Mouse (Mus musculus): ENCODE measurements around the gene Gm5475. TPM values are rescaled to one million over a fixed set of nuclear protein-coding genes. Genes with fewer than 3 reads are reported as not detected.

The Gm5475 gene
- polyA plus RNA-seq, 1 experiment from 2014 or later: 0.10 TPM

Other genes starting within 250 kb of the Gm5475 start
- 62.9 and 65.3 TPM in 2 replicates for gene Atf1, start 194.3 kb upstream of the Gm5475 start, polyA plus RNA-seq (2014; fragmentation: Nextera tagmentation; extraction: Ambion mirVana)
- gene Tmprss12, start 141.3 kb upstream of the Gm5475 start, polyA plus RNA-seq (2014; fragmentation: Nextera tagmentation; extraction: Ambion mirVana): not detected in 2 replicates
- 4.4 and 5.7 TPM in 2 replicates for gene Mettl7a1, start 118.0 kb upstream of the Gm5475 start, polyA plus RNA-seq (2014; fragmentation: Nextera tagmentation; extraction: Ambion mirVana)
- gene Mettl7a3, start 87.2 kb upstream of the Gm5475 start, polyA plus RNA-seq (2014; fragmentation: Nextera tagmentation; extraction: Ambion mirVana): not detected in 2 replicates
- gene Methig1, start 69.0 kb upstream of the Gm5475 start, polyA plus RNA-seq (2014; fragmentation: Nextera tagmentation; extraction: Ambion mirVana): not detected in 2 replicates
- not detected in 2 replicates for gene Mettl7a2, start 68.9 kb upstream of the Gm5475 start, polyA plus RNA-seq (2014; fragmentation: Nextera tagmentation; extraction: Ambion mirVana)
- gene Higd1c, start 57.6 kb upstream of the Gm5475 start, polyA plus RNA-seq (2014; fragmentation: Nextera tagmentation; extraction: Ambion mirVana): not detected in 2 replicates
- gene Slc11a2, start 2.9 kb downstream of the Gm5475 start, polyA plus RNA-seq (2014; fragmentation: Nextera tagmentation; extraction: Ambion mirVana): 51.2 and 55.4 TPM in 2 replicates
- 34.2 and 36.0 TPM in 2 replicates for gene Letmd1, start 46.9 kb downstream of the Gm5475 start, polyA plus RNA-seq (2014; fragmentation: Nextera tagmentation; extraction: Ambion mirVana)
- 6.5 and 7.5 TPM in 2 replicates for gene Csrnp2, start 73.3 kb downstream of the Gm5475 start, polyA plus RNA-seq (2014; fragmentation: Nextera tagmentation; extraction: Ambion mirVana)
- gene Tfcp2, start 129.9 kb downstream of the Gm5475 start, polyA plus RNA-seq (2014; fragmentation: Nextera tagmentation; extraction: Ambion mirVana): 12.8 and 13.0 TPM in 2 replicates
- 0.92 and 1.2 TPM in 2 replicates for gene Pou6f1, start 177.8 kb downstream of the Gm5475 start, polyA plus RNA-seq (2014; fragmentation: Nextera tagmentation; extraction: Ambion mirVana)
- 256 and 274 TPM in 2 replicates for gene Dazap2, start 193.2 kb downstream of the Gm5475 start, polyA plus RNA-seq (2014; fragmentation: Nextera tagmentation; extraction: Ambion mirVana)
- 14.1 and 15.6 TPM in 2 replicates for gene Smagp, start 214.8 kb downstream of the Gm5475 start, polyA plus RNA-seq (2014; fragmentation: Nextera tagmentation; extraction: Ambion mirVana)
- gene Bin2, start 247.4 kb downstream of the Gm5475 start, polyA plus RNA-seq (2014; fragmentation: Nextera tagmentation; extraction: Ambion mirVana): 56.6 and 62.1 TPM in 2 replicates

Measured in liver, embryonic 11.5 days (tissue).